Mouse (Mus musculus): ENCODE results near the gene Mcmbp. TPM values are rescaled to one million over a fixed set of nuclear protein-coding genes. Genes with fewer than 3 reads are reported as not detected.

The Mcmbp gene
- polyA plus RNA-seq, 1 experiment from 2014 or later, result 43.5 TPM

DNA sequence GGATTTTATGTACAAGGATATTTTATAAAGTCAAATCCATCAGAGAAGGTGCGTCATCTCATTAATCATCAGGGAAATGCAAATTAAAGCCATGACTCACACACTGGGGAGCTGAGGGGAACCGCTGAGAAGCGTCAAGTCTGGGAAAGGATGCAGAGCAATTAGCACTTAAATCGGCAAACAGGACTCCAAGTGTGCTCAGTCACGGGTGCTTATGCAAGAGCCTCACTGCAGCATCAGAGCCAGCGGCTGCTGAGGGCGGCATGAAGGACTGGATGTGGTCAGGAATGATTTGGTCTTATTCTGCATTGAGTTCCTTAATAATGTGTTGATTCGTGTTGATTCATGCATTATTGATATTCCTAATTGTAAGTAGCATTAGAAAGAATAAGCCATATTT lies 68.3 kb downstream of the Mcmbp start:
- peaks cover 14% of the 10 kb centered on the region; the same call in 1 of the 2 replicates for H3K4me1 ChIP-seq (ENCODE audit: control insufficient read depth, insufficient read depth, low read length)
- H3K4me2 ChIP-seq, result peak overlapping the region; percentile 62
- H3K27ac ChIP-seq (ENCODE audit: low read depth, low read length), result peak overlapping the region; percentile 60
- H3K27me3 ChIP-seq (ENCODE audit: control insufficient read depth, insufficient read depth, low read length), result no peaks in the 10 kb centered on the region
- peak overlapping the region; percentile 20; the same call in 1 of the 2 replicates for H3K4me3 ChIP-seq (ENCODE audit: low read depth, low read length)
- WGBS (ENCODE audit: insufficient replicate concordance), result 13% methylated on average over 8 of the region's 8 CpGs
- no peaks in the 10 kb centered on the region for H3K36me3 ChIP-seq (ENCODE audit: control insufficient read depth, insufficient read depth, low read length)
- no peak for ATAC-seq (replicated peaks; ENCODE audit: insufficient number of reproducible peaks, low FRiP score, low TSS enrichment)
- no peaks in the 10 kb centered on the region for H3K9me3 ChIP-seq (replicated peaks; ENCODE audit: control insufficient read depth, low read length)
- H3K9ac ChIP-seq (ENCODE audit: low read depth, low read length), result no peak overlapping the region

GRCm38 (mm10) chr7:128668831-128669230 lies 71.5 kb downstream of the Mcmbp start:
- Histone ChIP-seq H3K4me1 (ENCODE audit: control insufficient read depth, insufficient read depth, low read length) (peaks cover 20% of the 10 kb centered on the region), H3K27me3 (ENCODE audit: control insufficient read depth, insufficient read depth, low read length) (no peaks in the 10 kb centered on the region), H3K27ac (ENCODE audit: low read depth, low read length) (no peak overlapping the region), H3K36me3 (ENCODE audit: control insufficient read depth, insufficient read depth, low read length) (no peaks in the 10 kb centered on the region), H3K4me3 (ENCODE audit: low read depth, low read length) (no peak overlapping the region), H3K4me2 (no peak overlapping the region), H3K9me3 (replicated peaks; ENCODE audit: control insufficient read depth, low read length) (no peaks in the 10 kb centered on the region), H3K9ac (ENCODE audit: low read depth, low read length) (no peak overlapping the region)
- no peak for ATAC-seq (replicated peaks; ENCODE audit: insufficient number of reproducible peaks, low FRiP score, low TSS enrichment)
- 17% methylated on average over 2 of the region's 2 CpGs for WGBS (ENCODE audit: insufficient replicate concordance)

DNA sequence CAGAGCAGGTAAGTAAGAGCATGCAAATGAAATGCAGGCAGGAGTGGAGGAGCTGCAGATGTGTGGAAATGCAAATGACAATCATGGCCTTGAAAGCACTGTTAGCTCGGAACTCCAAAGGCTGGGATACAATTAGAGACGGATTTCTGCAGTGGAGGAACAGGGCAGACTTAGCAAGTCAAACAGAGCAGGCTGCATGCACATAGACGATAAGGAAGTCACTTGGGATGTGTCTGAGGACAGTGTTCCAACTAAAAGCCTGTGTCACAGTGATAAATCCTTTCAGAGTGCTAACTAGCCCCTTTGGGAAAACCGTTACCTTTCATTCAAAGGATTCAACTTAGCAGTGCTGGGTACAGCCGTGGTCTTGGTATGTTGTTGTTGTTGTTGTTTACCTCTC lies 72.5 kb downstream of the Mcmbp start:
- Histone ChIP-seq H3K27ac (ENCODE audit: low read depth, low read length) (no peak overlapping the region), H3K4me2 (no peak overlapping the region), H3K4me3 (ENCODE audit: low read depth, low read length) (no peak overlapping the region), H3K36me3 (ENCODE audit: control insufficient read depth, insufficient read depth, low read length) (no peaks in the 10 kb centered on the region), H3K4me1 (ENCODE audit: control insufficient read depth, insufficient read depth, low read length) (peaks cover 18% of the 10 kb centered on the region), H3K27me3 (ENCODE audit: control insufficient read depth, insufficient read depth, low read length) (no peaks in the 10 kb centered on the region), H3K9ac (ENCODE audit: low read depth, low read length) (no peak overlapping the region), H3K9me3 (replicated peaks; ENCODE audit: control insufficient read depth, low read length) (no peaks in the 10 kb centered on the region)
- ATAC-seq (replicated peaks; ENCODE audit: insufficient number of reproducible peaks, low FRiP score, low TSS enrichment), result no peak
- WGBS (ENCODE audit: insufficient replicate concordance), result 46% methylated on average over 5 of the region's 5 CpGs

- ATAC-seq (replicated peaks; ENCODE audit: insufficient number of reproducible peaks, low FRiP score, low TSS enrichment), result no peak
- no peak overlapping the region for H3K4me2 ChIP-seq
- no peaks in the 10 kb centered on the region for H3K27me3 ChIP-seq (ENCODE audit: control insufficient read depth, insufficient read depth, low read length)
- no peak overlapping the region for H3K27ac ChIP-seq (ENCODE audit: low read depth, low read length)
- no peak overlapping the region for H3K9ac ChIP-seq (ENCODE audit: low read depth, low read length)
- H3K4me3 ChIP-seq (ENCODE audit: low read depth, low read length), result no peak overlapping the region
- 72% methylated on average over 11 of the region's 11 CpGs for WGBS (ENCODE audit: insufficient replicate concordance)
- H3K9me3 ChIP-seq (replicated peaks; ENCODE audit: control insufficient read depth, low read length), result no peaks in the 10 kb centered on the region
- H3K36me3 ChIP-seq (ENCODE audit: control insufficient read depth, insufficient read depth, low read length), result no peaks in the 10 kb centered on the region
- peaks cover 8% of the 10 kb centered on the region; the same call in 1 of the 2 replicates for H3K4me1 ChIP-seq (ENCODE audit: control insufficient read depth, insufficient read depth, low read length)
These were observed 75.4 kb downstream of the Mcmbp start for GRCm38 (mm10) chr7:128664861-128665377.

DNA sequence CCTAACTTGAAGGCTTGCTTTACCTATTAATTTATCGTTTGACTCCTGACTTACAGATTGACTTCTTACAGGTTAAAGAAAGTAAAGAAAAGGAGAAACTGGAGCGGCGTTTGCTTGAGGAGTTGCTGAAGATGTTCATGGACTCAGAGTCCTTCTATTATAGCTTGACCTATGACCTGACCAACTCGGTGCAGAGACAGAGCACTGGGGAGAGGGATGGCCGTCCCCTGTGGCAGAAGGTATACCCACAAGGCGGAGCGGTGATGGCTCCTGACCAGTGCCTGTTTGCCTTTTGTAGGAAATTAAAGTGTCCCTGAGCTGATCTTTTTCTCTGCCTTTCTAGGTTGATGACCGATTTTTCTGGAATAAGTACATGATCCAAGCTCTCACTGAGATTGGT lies 76.4 kb downstream of the Mcmbp start:
- Histone ChIP-seq H3K36me3 (ENCODE audit: control insufficient read depth, insufficient read depth, low read length) (no peaks in the 10 kb centered on the region), H3K9me3 (replicated peaks; ENCODE audit: control insufficient read depth, low read length) (no peaks in the 10 kb centered on the region), H3K27ac (ENCODE audit: low read depth, low read length) (no peak overlapping the region), H3K9ac (ENCODE audit: low read depth, low read length) (no peak overlapping the region), H3K27me3 (ENCODE audit: control insufficient read depth, insufficient read depth, low read length) (no peaks in the 10 kb centered on the region), H3K4me2 (no peak overlapping the region), H3K4me1 (ENCODE audit: control insufficient read depth, insufficient read depth, low read length) (peaks cover 8% of the 10 kb centered on the region; the same call in 1 of the 2 replicates), H3K4me3 (ENCODE audit: low read depth, low read length) (no peak overlapping the region)
- WGBS (ENCODE audit: insufficient replicate concordance), result 88% methylated on average over 8 of the region's 8 CpGs
- no peak for ATAC-seq (replicated peaks; ENCODE audit: insufficient number of reproducible peaks, low FRiP score, low TSS enrichment)

DNA sequence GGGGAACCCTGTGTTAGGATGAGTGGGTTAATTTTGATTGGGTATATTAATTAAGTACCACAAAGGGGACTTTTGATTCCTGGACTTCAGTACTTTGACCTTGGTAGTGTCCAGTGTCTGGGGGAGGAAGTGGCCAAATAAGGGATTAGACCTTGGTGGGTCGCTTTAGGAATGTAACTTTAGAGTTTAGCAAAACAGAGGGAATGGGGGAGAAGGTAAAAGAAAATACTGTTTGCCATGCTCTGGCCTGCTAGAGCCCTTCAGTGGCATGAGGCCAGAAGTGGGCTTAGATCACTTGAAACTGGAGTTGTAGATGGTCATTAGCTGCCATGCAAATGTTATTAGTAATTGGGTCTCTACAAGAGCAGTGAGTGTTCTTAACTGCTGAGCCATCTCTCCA lies 83.3 kb downstream of the Mcmbp start:
- Histone ChIP-seq H3K4me2 (no peak overlapping the region), H3K27ac (ENCODE audit: low read depth, low read length) (no peak overlapping the region), H3K27me3 (ENCODE audit: control insufficient read depth, insufficient read depth, low read length) (no peaks in the 10 kb centered on the region), H3K9ac (ENCODE audit: low read depth, low read length) (no peak overlapping the region), H3K4me1 (ENCODE audit: control insufficient read depth, insufficient read depth, low read length) (no peaks in the 10 kb centered on the region), H3K4me3 (ENCODE audit: low read depth, low read length) (no peak overlapping the region), H3K9me3 (replicated peaks; ENCODE audit: control insufficient read depth, low read length) (no peaks in the 10 kb centered on the region), H3K36me3 (ENCODE audit: control insufficient read depth, insufficient read depth, low read length) (no peaks in the 10 kb centered on the region)
- 77% methylated on average over 1 of the region's 1 CpGs for WGBS (ENCODE audit: insufficient replicate concordance)
- no peak for ATAC-seq (replicated peaks; ENCODE audit: insufficient number of reproducible peaks, low FRiP score, low TSS enrichment)

Other genes with a start within 250 kb of the Mcmbp start
- 20.6 and 21.1 TPM in 2 replicates for gene Bag3, start 216.9 kb downstream of the Mcmbp start, polyA plus RNA-seq (2014; fragmentation: Nextera tagmentation; extraction: Ambion mirVana)
- gene Inpp5f, start 129.2 kb downstream of the Mcmbp start, polyA plus RNA-seq (2014; fragmentation: Nextera tagmentation; extraction: Ambion mirVana), result 16.7 and 18.6 TPM in 2 replicates
- 36.9 and 39.8 TPM in 2 replicates for gene Sec23ip, start 4.4 kb upstream of the Mcmbp start, polyA plus RNA-seq (2014; fragmentation: Nextera tagmentation; extraction: Ambion mirVana)

All from heart, embryonic 11.5 days (tissue).